Mouse (Mus musculus): ENCODE data around the gene Olfr517. TPM values are rescaled to one million over a fixed set of nuclear protein-coding genes. Genes with fewer than 3 reads are reported as not detected.

Olfr517 gene
- polyA plus RNA-seq (2015; fragmentation: Nextera tagmentation; extraction: Ambion mirVana) = not detected in 2 replicates

GRCm38 (mm10) chr7:108872279-108872678, at the start of gene Olfr517:
Gene Olfr517, minus strand, starts transcription at chr7:108872379.
- no peak for ATAC-seq
- Histone ChIP-seq H3K27ac (ENCODE audit: low read depth, low read length) (no peak within 1 kb of the TSS), H3K36me3 (ENCODE audit: control insufficient read depth, insufficient read depth) (no peaks in the 10 kb centered on the region), H3K27me3 (replicated peaks; ENCODE audit: control insufficient read depth, insufficient read depth, low read length) (no peaks in the 10 kb centered on the region), H3K9me3 (ENCODE audit: control insufficient read depth) (no peaks in the 10 kb centered on the region), H3K4me3 (ENCODE audit: low read depth, low read length) (no peak within 1 kb of the TSS), H3K4me2 (replicated peaks; ENCODE audit: low read depth) (no peak within 1 kb of the TSS), H3K4me1 (replicated peaks; ENCODE audit: control insufficient read depth, insufficient read depth, low read length) (no peaks in the 10 kb centered on the region), H3K9ac (ENCODE audit: low read depth, low read length) (no peak within 1 kb of the TSS)
- WGBS = 64% methylated on average over 2 of the region's 2 CpGs
- TF ChIP-seq CTCF (IDR thresholded peaks at IDR 0.05; ENCODE audit: low read depth) = no peak

- no peak overlapping the region for H3K4me2 ChIP-seq (replicated peaks; ENCODE audit: low read depth)
- H3K4me3 ChIP-seq (ENCODE audit: low read depth, low read length) = no peak overlapping the region
- H3K9ac ChIP-seq (ENCODE audit: low read depth, low read length) = no peak overlapping the region
- WGBS = 70% methylated on average over 2 of the region's 2 CpGs
- H3K27ac ChIP-seq (ENCODE audit: low read depth, low read length) = no peak overlapping the region
- H3K36me3 ChIP-seq (ENCODE audit: control insufficient read depth, insufficient read depth) = no peaks in the 10 kb centered on the region
- TF ChIP-seq CTCF (IDR thresholded peaks at IDR 0.05; ENCODE audit: low read depth) = no peak
- H3K27me3 ChIP-seq (replicated peaks; ENCODE audit: control insufficient read depth, insufficient read depth, low read length) = no peaks in the 10 kb centered on the region
- H3K4me1 ChIP-seq (replicated peaks; ENCODE audit: control insufficient read depth, insufficient read depth, low read length) = no peaks in the 10 kb centered on the region
- no peak for ATAC-seq
- no peaks in the 10 kb centered on the region for H3K9me3 ChIP-seq (ENCODE audit: control insufficient read depth)
These were observed 31.8 kb upstream of the Olfr517 start for GRCm38 (mm10) chr7:108903969-108904368.

GRCm38 (mm10) chr7:108894320-108894719, 22.1 kb upstream of the Olfr517 start, which contains the start of gene Olfr519:
Gene Olfr519, minus strand, starts transcription at chr7:108894420.
- TF ChIP-seq CTCF (IDR thresholded peaks at IDR 0.05; ENCODE audit: low read depth) = no peak
- H3K4me3 ChIP-seq (ENCODE audit: low read depth, low read length) = no peak within 1 kb of the TSS
- no peak within 1 kb of the TSS for H3K4me2 ChIP-seq (replicated peaks; ENCODE audit: low read depth)
- H3K27me3 ChIP-seq (replicated peaks; ENCODE audit: control insufficient read depth, insufficient read depth, low read length) = no peaks in the 10 kb centered on the region
- H3K9ac ChIP-seq (ENCODE audit: low read depth, low read length) = no peak within 1 kb of the TSS
- no peak within 1 kb of the TSS for H3K27ac ChIP-seq (ENCODE audit: low read depth, low read length)
- no peak for ATAC-seq
- WGBS = 87% methylated on average over 5 of the region's 5 CpGs
- H3K9me3 ChIP-seq (ENCODE audit: control insufficient read depth) = no peaks in the 10 kb centered on the region
- H3K4me1 ChIP-seq (replicated peaks; ENCODE audit: control insufficient read depth, insufficient read depth, low read length) = no peaks in the 10 kb centered on the region
- H3K36me3 ChIP-seq (ENCODE audit: control insufficient read depth, insufficient read depth) = no peaks in the 10 kb centered on the region

GRCm38 (mm10) chr7:108884906-108885305, 12.7 kb upstream of the Olfr517 start, which contains the start of gene Olfr518:
Gene Olfr518, minus strand, starts transcription at chr7:108885006.
- Histone ChIP-seq H3K4me1 (replicated peaks; ENCODE audit: control insufficient read depth, insufficient read depth, low read length) (no peaks in the 10 kb centered on the region), H3K27ac (ENCODE audit: low read depth, low read length) (no peak within 1 kb of the TSS), H3K27me3 (replicated peaks; ENCODE audit: control insufficient read depth, insufficient read depth, low read length) (no peaks in the 10 kb centered on the region), H3K36me3 (ENCODE audit: control insufficient read depth, insufficient read depth) (no peaks in the 10 kb centered on the region), H3K9me3 (ENCODE audit: control insufficient read depth) (no peaks in the 10 kb centered on the region), H3K9ac (ENCODE audit: low read depth, low read length) (no peak within 1 kb of the TSS), H3K4me3 (ENCODE audit: low read depth, low read length) (no peak within 1 kb of the TSS), H3K4me2 (replicated peaks; ENCODE audit: low read depth) (no peak within 1 kb of the TSS)
- no peak for TF ChIP-seq CTCF (IDR thresholded peaks at IDR 0.05; ENCODE audit: low read depth)
- WGBS = 77% methylated on average over 4 of the region's 4 CpGs
- no peak for ATAC-seq

- Histone ChIP-seq H3K9me3 (ENCODE audit: control insufficient read depth) (no peaks in the 10 kb centered on the region), H3K27me3 (replicated peaks; ENCODE audit: control insufficient read depth, insufficient read depth, low read length) (no peaks in the 10 kb centered on the region), H3K4me2 (replicated peaks; ENCODE audit: low read depth) (no peak within 1 kb of the TSS), H3K4me3 (ENCODE audit: low read depth, low read length) (no peak within 1 kb of the TSS), H3K27ac (ENCODE audit: low read depth, low read length) (no peak within 1 kb of the TSS), H3K36me3 (ENCODE audit: control insufficient read depth, insufficient read depth) (no peaks in the 10 kb centered on the region), H3K9ac (ENCODE audit: low read depth, low read length) (no peak within 1 kb of the TSS), H3K4me1 (replicated peaks; ENCODE audit: control insufficient read depth, insufficient read depth, low read length) (no peaks in the 10 kb centered on the region)
- no peak for TF ChIP-seq CTCF (IDR thresholded peaks at IDR 0.05; ENCODE audit: low read depth)
- WGBS = 87% methylated on average over 2 of the region's 2 CpGs
- ATAC-seq = no peak
These were observed 21.8 kb downstream of the Olfr517 start, which contains the start of gene Olfr516 for GRCm38 (mm10) chr7:108850429-108850828. Gene Olfr516, minus strand, starts transcription at chr7:108850529.

- no peak for ATAC-seq
- no peak within 1 kb of the TSS for H3K27ac ChIP-seq (ENCODE audit: low read depth, low read length)
- H3K9ac ChIP-seq (ENCODE audit: low read depth, low read length) = no peak within 1 kb of the TSS
- no peak within 1 kb of the TSS for H3K4me2 ChIP-seq (replicated peaks; ENCODE audit: low read depth)
- H3K27me3 ChIP-seq (replicated peaks; ENCODE audit: control insufficient read depth, insufficient read depth, low read length) = no peaks in the 10 kb centered on the region
- no peak for TF ChIP-seq CTCF (IDR thresholded peaks at IDR 0.05; ENCODE audit: low read depth)
- H3K4me1 ChIP-seq (replicated peaks; ENCODE audit: control insufficient read depth, insufficient read depth, low read length) = no peaks in the 10 kb centered on the region
- H3K9me3 ChIP-seq (ENCODE audit: control insufficient read depth) = no peaks in the 10 kb centered on the region
- H3K36me3 ChIP-seq (ENCODE audit: control insufficient read depth, insufficient read depth) = no peaks in the 10 kb centered on the region
- H3K4me3 ChIP-seq (ENCODE audit: low read depth, low read length) = no peak within 1 kb of the TSS
These were observed 46.3 kb downstream of the Olfr517 start, which contains the start of gene Olfr514 for GRCm38 (mm10) chr7:108825897-108826296. Gene Olfr514, minus strand, starts transcription at chr7:108825997.

Other genes starting within 250 kb of the Olfr517 start
- gene Olfr508, start 242.4 kb downstream of the Olfr517 start, polyA plus RNA-seq (2015; fragmentation: Nextera tagmentation; extraction: Ambion mirVana) = not detected in 2 replicates
- not detected in 2 replicates for gene Olfr509, start 220.5 kb downstream of the Olfr517 start, polyA plus RNA-seq (2015; fragmentation: Nextera tagmentation; extraction: Ambion mirVana)
- gene Olfr510, start 206.0 kb downstream of the Olfr517 start, polyA plus RNA-seq (2015; fragmentation: Nextera tagmentation; extraction: Ambion mirVana) = not detected in 2 replicates
- gene Olfr512, start 159.1 kb downstream of the Olfr517 start, polyA plus RNA-seq (2015; fragmentation: Nextera tagmentation; extraction: Ambion mirVana) = not detected in 2 replicates
- not detected in 2 replicates for gene Olfr513, start 121.4 kb downstream of the Olfr517 start, polyA plus RNA-seq (2015; fragmentation: Nextera tagmentation; extraction: Ambion mirVana)
- not detected in 2 replicates for gene Olfr514, start 46.4 kb downstream of the Olfr517 start, polyA plus RNA-seq (2015; fragmentation: Nextera tagmentation; extraction: Ambion mirVana)
- gene Olfr516, start 21.9 kb downstream of the Olfr517 start, polyA plus RNA-seq (2015; fragmentation: Nextera tagmentation; extraction: Ambion mirVana) = not detected in 2 replicates
- gene Olfr518, start 12.6 kb upstream of the Olfr517 start, polyA plus RNA-seq (2015; fragmentation: Nextera tagmentation; extraction: Ambion mirVana) = not detected in 2 replicates
- not detected in 2 replicates for gene Olfr519, start 22.0 kb upstream of the Olfr517 start, polyA plus RNA-seq (2015; fragmentation: Nextera tagmentation; extraction: Ambion mirVana)
- 0.04 and 0.07 TPM in 2 replicates for gene Nlrp10, start 57.8 kb upstream of the Olfr517 start, polyA plus RNA-seq (2015; fragmentation: Nextera tagmentation; extraction: Ambion mirVana)
- 57.5 and 64.5 TPM in 2 replicates for gene Eif3f, start 62.0 kb upstream of the Olfr517 start, polyA plus RNA-seq (2015; fragmentation: Nextera tagmentation; extraction: Ambion mirVana)
- gene Tub, start 78.0 kb upstream of the Olfr517 start, polyA plus RNA-seq (2015; fragmentation: Nextera tagmentation; extraction: Ambion mirVana) = 1.1 and 1.4 TPM in 2 replicates
- gene Ric3, start 211.0 kb upstream of the Olfr517 start, polyA plus RNA-seq (2015; fragmentation: Nextera tagmentation; extraction: Ambion mirVana) = 1.0 and 1.2 TPM in 2 replicates

All from intestine, postnatal 0 days (tissue).